Mouse (Mus musculus) erythroblast, embryonic 14.5 days (primary cell): ENCODE results near the gene Mup7. TPM values are rescaled to one million over a fixed set of nuclear protein-coding genes. Genes with fewer than 3 reads are reported as not detected.
"Not testable (repeated sequence)": the region's sequence is repeated elsewhere in the genome, so short reads cannot be mapped to it uniquely, and the experiment has no call there.

Source experiments
- H3K27me3 ChIP-seq: 2 replicates; pipeline ENCODE4 v1.6.1; 2012; ENCODE audit warnings: inconsistent platforms; ENCODE audit not compliant: control insufficient read depth
- H3K36me3 ChIP-seq: 2 replicates; pipeline ENCODE4 v1.6.1; 2012; ENCODE audit warnings: mild to moderate bottlenecking, inconsistent platforms; ENCODE audit not compliant: control insufficient read depth
- H3K4me1 ChIP-seq: 2 replicates; pipeline ENCODE4 v1.6.1; 2012; ENCODE audit warnings: inconsistent platforms; ENCODE audit not compliant: control insufficient read depth
- H3K4me3 ChIP-seq: replicated peaks from 2 replicates; pipeline ENCODE3; 2012; ENCODE audit warnings: moderate library complexity, mild to moderate bottlenecking, inconsistent platforms
- H3K9me3 ChIP-seq: 2 replicates; pipeline ENCODE4 v1.6.1; 2012; ENCODE audit warnings: low read length, inconsistent platforms, mixed read lengths; ENCODE audit not compliant: control insufficient read depth
- polyA plus RNA-seq: library from polyadenylated mRNA; stranded (reverse); fragments of >175 nt; gene quantifications from 2 replicates; pipeline ENCODE4 v1.2.3, GENCODE M21; 2012

Mup7 gene
- polyA plus RNA-seq: 0.09 TPM in 1 of 2 replicates, not detected in the other

DNA sequence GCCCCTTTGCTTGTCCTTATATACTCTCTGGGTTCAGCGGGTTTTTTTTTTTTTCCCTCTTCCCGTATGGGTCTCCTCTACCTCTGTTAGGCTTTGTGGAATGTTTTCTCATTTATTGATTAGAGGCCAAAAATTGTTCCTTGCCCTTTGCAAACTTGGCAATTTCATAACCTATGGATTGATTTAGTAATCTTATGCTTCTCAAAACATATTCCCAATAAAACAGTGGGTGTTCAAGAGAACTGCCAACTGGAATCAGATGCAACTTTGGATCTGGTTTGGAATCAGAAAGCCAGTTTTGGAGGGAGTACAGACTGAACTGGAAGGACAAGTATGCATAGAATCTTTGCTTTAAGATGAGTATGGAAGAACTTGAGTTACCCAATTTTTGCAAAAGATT lies at the start of gene Mup7:
Gene Mup7 (minus strand): TSS at position 101 of the 400 bp plus-strand sequence.
- not testable (repeated sequence) for H3K4me3 ChIP-seq, H3K4me1 ChIP-seq, H3K36me3 ChIP-seq, H3K27me3 ChIP-seq, H3K9me3 ChIP-seq

DNA sequence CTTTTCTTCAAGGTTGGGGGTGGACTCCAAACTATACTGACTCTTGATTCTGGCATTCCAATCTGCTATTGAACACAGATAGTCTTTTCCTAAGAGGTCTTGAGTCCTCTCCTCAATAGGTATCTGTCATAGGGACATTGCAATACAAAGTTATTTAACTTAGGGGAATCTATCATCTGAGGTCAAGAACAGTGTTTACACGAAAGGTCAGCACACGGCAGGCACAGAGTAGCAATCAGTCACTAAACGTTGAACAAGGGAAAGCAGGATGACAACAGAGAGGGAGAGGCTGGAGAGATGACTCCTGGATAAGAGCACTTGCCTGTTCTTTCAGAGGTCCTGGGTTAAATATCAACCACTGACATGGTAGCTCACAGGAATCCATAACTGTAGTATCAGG lies 9.6 kb upstream of the Mup7 start:
- not testable (repeated sequence) for H3K4me3 ChIP-seq, H3K9me3 ChIP-seq, H3K36me3 ChIP-seq, H3K27me3 ChIP-seq, H3K4me1 ChIP-seq

GRCm38 (mm10) chr4:60029334-60030111 lies 40.8 kb downstream of the Mup7 start:
- not testable (repeated sequence) for H3K9me3 ChIP-seq, H3K36me3 ChIP-seq, H3K27me3 ChIP-seq, H3K4me1 ChIP-seq, H3K4me3 ChIP-seq

DNA sequence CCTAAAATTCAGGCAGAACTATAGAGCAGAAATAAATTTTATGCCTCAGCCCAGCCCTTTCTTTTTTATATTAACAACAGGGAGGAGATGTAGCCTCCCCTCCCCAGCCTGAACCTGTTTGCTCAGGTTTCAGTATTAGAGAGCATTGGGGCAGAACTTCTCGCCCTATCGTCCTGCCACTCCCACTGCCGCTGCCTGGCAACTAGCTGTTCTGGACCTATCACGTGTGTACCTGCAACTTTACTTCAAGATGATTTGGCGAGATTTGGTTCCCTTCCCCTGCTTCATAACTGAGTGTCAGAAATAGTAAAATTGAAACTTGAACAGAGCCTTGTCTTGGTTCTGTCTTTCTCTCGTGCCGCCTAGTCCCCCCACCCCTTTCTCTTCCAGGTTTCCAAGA lies 50.1 kb downstream of the Mup7 start:
- not testable (repeated sequence) for H3K36me3 ChIP-seq, H3K27me3 ChIP-seq, H3K4me1 ChIP-seq, H3K9me3 ChIP-seq, H3K4me3 ChIP-seq

Other genes starting within 250 kb of the Mup7 start
- gene Slc46a2, start 155.4 kb downstream of the Mup7 start, polyA plus RNA-seq: not detected in 2 replicates
- gene Mup4, start 109.8 kb downstream of the Mup7 start, polyA plus RNA-seq: not detected in 2 replicates
- not detected in 2 replicates for gene Mup6, start 106.2 kb downstream of the Mup7 start, polyA plus RNA-seq
- gene Mup2, start 83.8 kb upstream of the Mup7 start, polyA plus RNA-seq: not detected in 2 replicates
- not detected in 2 replicates for gene Mup8, start 152.1 kb upstream of the Mup7 start, polyA plus RNA-seq